Mouse (Mus musculus) cerebellum, postnatal 10 days (tissue): ENCODE data around the gene Hoxd12.

ENCODE experiments used
- DNase-seq, 2 experiments: peaks; one replicate each; pipeline ENCODE4 v3.0.0; 2021; ENCODE audit warnings: mixed read lengths in 2 of 2

The Hoxd12 gene

DNA sequence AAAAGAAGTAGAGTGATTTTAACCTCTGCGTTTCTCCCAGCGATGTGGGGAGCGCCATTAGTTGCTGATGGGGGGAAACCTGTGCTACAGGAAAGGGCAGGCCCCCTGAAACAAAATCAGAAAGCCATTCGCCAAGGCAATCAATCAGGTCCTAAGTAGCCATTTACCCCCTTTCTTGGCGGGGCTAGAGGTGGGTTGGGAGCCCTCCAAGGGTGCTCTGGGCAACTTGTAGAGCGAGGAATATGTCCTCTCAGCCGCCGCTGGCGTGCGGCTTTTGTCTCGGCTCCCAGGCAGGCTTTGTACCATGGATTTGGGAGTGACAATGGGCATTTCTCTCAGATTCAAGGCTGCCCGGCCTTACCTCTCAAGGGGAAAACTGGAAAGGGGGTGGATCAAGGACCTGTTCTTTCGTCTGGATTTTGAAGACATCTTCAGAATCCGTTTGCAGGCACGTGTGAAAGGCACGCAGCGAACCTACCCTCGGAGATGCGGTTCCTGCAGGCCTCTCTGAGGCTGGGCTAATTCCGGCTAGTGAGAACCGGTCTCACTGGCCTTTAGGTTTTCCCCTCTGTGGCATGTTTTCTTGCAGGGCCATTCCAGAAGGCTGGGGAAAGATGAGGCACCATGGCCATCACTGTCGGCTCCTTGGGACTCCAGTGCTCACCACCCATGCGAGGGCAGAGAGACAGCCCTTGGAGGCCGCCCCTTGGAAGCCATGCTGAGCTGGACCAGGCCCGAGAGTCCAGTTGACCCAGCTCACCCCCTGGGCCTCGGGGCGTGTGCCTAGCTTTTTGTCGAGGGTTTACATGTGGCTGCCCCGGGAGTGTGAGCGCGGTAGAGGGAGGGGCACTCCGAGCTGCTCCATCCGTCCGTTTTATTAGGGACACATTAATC is 21.9 kb downstream of the Hoxd12 start:
- DNase-seq: no peak

- DNase-seq: peak in 1 of 2 experiments; percentile 66
Measured at GRCm38 (mm10) chr2:74697567-74698121, 22.8 kb downstream of the Hoxd12 start, which contains the start of gene Hoxd9. TSS of gene Hoxd9 (plus strand) at chr2:74697727.

DNA sequence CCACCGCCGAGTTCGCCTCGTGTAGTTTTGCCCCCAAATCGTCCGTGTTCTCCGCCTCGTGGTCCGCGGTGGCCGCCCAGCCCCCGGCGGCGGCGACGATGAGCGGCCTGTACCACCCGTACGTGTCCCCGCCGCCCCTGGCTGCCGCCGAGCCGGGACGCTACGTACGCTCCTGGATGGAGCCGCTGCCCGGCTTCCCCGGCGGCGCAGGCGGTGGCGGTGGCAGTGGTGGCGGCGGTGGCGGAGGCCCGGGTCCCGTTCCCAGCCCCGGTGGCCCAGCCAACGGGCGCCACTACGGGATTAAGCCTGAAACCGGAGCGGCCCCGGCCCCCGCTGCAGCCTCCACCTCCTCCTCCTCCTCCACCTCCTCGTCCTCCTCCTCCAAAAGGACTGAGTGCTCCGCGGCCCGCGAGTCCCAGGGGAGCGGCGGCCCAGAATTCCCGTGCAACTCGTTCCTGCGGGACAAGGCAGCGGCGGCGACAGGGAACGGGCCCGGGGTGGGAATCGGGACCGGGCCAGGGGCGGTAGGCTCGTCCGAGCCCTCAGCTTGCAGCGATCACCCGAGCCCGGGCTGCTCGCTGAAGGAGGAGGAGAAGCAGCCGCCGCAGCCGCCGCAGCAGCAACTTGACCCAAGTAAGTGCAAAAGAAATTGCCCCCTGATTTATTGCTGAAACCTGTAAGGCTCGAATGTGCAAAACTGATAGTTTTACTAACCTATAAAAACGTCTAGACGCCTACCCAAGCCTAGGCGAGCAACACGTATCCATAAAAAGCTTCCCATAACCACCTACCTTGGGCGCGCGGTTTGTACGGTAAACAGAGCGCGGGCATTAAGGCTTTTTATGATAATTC is 23.6 kb downstream of the Hoxd12 start:
- no peak for DNase-seq

DNA sequence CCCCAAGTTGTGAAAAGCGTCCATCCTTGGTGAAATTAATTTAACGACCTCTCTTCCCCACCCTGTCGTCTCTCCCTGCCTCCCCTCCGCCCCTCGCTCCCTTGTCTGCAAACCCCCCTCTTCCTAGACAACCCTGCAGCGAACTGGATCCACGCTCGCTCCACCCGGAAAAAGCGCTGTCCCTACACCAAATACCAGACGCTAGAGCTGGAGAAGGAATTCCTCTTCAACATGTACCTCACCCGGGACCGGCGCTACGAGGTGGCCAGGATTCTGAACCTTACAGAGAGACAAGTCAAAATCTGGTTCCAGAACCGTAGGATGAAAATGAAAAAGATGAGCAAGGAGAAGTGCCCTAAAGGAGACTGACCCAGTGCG is 24.2 kb downstream of the Hoxd12 start:
- DNase-seq: no peak

- no peak for DNase-seq
Measured at GRCm38 (mm10) chr2:74699664-74700545, 25.1 kb downstream of the Hoxd12 start.

DNA sequence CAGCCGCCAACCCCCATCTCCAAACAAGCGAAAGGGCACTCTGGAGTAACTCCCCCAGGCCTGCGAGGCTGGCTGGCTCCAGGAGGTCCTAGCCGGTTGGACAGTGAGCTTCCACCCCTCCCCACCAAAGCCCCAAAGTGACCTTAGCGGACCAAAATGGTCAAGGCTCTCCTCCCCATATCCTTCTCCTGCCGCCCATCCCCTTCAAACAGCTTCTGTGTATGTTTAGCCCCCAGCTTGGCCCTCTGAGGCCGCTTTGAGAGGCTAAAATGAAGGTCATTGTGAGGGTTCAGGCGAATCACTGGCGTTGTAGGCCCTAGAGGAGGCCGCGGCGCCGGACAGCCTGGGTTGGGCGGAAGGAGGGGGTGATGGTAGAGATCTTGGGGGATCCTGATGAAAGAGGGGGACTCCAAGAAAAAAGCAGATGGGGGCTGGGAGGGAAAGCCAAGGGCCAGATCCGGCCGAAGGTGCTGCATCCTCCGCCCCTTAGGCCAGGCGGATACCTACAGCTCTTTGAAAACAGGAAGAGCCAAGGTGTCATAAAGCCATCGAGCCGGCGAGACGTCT is 25.8 kb downstream of the Hoxd12 start:
- no peak for DNase-seq

DNA sequence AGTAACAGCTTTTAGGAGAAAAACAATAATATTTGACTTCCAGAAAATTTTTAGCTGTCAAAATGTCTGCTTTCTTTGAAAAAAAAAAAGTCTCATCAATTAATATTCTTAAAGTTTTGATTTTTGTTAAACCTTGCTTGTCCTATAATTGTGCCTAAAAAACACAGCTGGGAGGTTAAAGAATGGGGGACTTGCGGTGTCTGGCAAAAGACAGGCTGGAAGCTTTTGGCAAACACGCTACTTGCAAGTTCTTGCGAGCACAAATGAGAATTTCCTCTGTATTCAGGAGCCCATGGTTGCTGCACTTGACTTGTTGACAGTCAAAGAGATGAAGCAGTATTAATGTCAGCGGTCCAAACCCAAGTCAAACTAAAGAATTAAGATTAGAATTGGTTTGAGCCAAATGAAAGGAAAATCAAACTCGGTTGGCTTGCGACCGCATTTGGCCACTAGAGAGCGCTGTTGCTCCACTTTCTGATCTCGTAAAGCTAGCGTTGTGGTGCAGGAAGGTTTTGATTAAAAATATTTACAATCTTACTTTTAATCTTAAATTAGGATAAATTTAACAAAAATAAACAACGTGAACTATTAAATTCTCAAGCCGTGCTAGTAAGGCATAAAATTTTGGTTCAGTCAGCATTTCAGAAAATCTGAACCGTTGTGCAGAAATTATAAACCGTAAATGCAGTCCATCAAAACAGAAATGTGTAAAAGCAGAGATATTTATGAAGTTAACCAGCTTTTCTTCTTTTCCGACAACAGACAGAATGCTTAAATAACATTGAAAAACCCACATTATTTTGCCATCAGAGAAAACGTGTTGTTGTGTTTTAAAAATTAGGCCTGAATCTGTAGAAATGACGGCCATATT is 27.4 kb downstream of the Hoxd12 start:
- DNase-seq: peak; percentile 90 to 94

- DNase-seq: no peak
Measured at GRCm38 (mm10) chr2:74702820-74703219, 28.0 kb downstream of the Hoxd12 start.

DNA sequence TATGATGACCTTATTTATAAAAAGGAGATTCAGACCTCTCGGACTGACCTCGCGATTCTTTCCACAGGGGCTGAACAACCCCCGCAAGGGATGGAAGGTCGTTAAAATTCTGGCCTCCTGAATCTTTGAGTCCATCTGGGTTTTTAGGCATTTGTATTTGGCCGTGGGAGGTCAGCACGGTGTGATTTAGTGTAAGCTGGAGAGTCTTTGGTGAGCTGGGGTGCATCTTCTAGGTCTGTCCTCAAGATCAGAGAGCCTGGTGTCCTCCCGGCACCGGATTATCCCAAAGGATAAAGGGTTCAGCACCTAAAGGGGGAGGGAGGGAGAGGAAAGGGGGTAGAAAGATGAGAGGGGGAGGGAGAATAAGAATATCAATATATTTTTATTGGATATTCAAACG is 28.5 kb downstream of the Hoxd12 start:
- DNase-seq: no peak

DNA sequence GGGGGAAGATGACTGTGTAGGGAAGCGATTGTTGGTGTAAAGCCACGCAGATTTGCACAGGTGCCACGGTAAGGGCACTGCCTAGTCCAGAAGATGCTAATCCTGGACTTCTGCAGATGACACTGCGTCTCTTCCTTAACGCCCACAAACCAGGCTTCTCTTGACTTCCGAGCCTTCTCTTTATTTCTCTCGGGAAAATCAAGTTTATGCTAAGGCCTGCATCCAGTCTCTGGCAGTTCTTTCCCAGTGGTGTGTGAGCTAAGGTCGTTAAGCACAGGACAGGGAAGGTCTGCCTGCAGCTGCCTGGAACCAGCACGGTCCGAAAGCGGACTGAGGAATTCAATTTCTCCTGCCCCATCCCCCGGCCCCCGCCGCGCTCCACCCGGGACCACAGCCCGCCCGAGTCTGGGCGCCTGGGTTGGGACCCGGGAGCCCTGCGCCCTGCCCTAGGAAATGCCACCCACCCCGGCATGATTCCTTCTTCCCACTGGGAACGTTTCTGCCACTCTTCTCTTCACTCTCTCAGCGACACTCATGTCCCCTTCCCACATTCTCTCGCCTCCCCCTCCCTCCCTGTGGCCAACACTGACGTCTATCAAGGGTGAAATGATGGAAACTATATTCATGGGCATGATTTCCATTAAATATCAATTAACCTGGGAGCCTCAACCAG is 29.0 kb downstream of the Hoxd12 start:
- DNase-seq: peak in 1 of 2 experiments; percentile 32

DNA sequence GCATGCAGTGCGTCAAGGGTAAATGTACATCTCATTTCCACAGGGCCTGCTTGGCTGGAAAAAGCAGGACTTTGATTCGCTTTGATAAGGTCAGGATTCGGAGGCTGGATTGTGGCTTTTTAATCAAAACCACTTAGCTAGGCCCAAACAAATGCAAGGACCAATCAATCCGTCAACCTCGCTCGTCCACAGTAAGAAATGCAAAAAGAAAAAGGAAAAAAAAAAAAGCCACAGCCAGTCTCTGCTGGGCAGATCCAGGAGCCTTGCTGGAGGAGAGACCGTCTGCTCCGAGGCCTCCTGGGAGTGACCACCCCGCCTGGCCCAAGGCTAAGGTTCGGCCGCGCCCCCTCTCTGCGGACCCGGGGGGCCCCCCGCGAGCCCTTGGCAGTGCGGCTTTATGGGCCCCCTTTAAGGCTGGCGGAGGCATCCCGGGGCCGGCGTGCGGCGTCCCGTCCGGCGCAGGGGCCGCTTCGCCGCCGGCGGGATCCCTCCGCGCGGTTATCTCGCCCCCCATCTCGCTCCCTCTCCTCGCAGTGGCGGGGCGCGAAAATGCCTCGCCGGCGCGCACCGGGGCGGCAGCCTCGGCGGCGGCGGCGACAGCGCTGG is 29.7 kb downstream of the Hoxd12 start, which contains the start of gene Hoxd8:
Hoxd8 (plus strand) TSS at position 223 of the 606 bp plus-strand sequence.
- peak in 1 of 2 experiments; percentile 27 for DNase-seq

DNA sequence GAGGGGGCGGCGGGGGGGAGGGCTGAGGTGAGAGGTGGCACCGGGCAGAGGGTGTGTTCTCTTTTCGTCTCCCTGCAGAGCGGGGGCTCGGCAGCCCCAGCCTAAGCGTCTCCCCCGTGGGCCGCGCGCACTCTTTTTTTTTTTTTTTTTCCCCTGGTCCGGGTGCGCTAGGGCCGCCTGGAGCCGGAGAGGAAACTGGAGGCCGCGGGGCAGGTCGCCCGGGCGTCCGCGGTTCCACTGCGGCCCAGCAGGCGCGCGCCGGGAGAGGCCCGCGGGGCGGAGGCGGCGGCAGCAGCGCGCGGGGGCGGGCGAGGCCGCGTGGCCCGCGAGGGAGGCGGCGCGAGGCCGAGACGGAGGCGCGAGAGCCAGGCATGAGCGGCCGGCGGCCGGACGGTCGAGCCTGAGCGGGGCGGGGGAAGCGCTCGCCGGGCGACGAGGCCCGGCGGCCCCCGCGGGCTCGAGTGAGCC is 30.2 kb downstream of the Hoxd12 start:
- DNase-seq: no peak

DNA sequence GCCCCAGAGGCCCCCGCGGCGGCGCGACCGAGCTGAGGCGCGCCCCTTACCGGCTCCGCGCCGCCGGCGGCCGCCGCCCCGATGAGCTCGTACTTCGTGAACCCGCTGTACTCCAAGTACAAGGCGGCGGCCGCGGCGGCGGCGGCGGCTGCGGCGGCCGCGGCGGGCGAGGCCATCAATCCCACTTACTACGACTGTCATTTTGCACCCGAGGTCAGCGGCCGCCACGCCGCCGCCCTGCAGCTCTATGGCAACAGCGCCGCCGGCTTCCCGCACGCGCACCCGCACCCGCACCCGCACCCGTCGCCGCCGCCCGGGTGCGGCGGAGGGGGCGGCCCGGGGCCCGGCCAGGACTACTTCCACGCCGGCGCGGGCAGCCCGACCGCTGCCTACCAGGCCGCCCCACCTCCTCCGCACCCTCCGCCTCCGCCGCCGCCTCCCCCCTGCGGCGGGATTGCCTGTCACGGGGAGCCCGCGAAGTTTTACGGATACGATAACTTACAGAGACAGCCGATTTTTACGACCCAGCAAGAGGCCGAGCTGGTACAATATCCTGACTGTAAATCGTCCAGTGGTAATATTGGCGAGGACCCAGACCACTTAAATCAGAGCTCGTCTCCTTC is 30.8 kb downstream of the Hoxd12 start:
- no peak for DNase-seq

DNA sequence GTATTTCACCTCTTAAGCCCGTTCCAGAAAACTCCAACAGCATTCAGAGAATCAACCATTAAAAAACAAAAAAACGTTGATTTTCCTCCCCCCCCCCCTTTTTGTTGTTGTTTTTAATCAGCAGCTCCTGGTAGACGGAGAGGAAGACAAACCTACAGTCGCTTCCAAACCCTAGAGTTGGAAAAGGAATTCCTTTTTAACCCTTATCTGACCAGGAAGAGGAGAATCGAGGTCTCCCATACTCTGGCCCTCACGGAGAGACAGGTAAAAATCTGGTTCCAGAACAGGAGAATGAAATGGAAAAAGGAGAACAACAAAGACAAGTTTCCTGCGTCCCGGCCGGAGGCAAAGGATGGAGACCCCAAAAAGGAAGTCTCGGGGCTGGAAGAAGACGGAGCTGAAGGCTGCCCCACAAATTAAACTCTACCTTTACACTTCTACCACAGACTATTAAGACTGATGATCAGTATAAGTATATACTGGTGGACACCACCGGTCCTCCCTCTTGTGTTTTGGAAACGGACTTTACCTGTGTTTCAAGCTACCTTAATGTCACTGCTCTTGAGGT is 31.7 kb downstream of the Hoxd12 start:
- no peak for DNase-seq

GRCm38 (mm10) chr2:74707599-74707998 is 32.8 kb downstream of the Hoxd12 start:
- DNase-seq: no peak

DNA sequence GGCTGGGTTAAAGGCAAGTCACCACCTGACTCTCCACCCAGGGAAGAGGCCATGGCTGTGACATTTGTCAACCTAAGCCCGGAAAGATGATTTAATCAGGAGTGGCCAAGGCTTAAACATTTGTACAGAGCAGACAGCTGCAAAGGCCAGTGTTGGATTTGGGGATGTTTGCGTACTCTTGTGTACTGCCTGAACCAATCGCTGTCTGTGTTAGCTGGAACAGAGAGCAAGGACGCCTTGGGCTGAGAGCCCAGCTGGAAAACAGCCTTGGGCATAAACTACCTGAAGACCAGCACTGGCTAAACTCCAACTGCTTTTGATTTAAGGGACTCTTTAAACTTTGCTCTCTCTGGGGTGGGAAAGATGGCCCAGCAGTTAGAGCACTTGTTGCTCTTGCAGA is 33.9 kb downstream of the Hoxd12 start:
- no peak for DNase-seq

DNA sequence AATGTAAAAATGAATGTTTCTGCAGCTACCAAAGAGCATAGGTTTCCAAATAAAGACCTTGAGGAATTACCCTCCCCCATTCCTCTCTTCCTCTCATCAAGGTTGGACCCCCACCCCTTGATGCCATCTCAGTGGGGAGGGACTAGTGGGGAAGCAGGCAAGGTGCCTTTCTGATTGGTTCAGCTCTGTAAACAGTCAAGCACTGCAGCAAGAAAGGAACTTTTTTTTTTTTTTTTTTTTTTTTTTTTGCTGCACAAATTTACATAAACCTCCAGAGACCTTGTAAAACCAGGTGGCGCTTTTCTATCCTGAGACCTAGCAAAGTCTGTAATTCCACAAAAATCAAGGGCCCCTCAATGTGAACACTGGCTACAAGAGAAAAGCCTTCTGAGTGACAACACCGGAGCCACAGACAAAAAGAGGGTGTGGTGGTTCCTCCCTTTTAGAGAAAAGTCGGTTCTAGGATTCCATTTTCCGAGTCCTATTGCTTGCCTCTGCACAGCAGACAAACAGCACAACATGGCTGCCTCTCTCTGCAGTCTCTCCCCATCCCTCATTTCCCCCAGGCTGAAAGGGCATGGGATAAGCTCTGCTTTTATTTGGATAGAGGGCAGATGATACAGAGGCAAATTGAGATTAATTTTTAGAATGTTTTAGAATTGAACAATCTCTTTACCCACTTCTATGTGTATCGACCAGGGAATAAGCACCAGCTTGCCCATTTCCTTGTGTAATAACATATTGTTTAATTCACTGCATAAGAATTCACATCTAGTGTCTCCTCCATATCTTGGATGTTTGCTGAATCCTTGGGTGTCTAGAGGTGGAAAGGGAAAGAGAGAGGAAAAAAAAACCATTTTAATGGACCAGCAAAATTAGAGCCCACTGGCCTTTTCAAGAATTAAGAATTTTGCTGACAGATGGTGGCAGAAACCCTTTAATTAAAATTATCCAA is 34.9 kb downstream of the Hoxd12 start:
- no peak for DNase-seq
